In genomic region chr13:25097348-25097747, GRCm38 (mm10) we compare ENCODE assay signal across 30 mouse cellular contexts. TPM values are rescaled to one million over a fixed set of nuclear protein-coding genes. Genes with fewer than 3 reads are reported as not detected.
DNase-seq lines count a peak whose midpoint lies in the region; ATAC-seq and TF ChIP-seq lines count a peak whose summit lies in the region.
"Had no signal": no experiment of that assay in that cellular context is flagged by ENCODE, and none has a peak within 500 bp of the region (broad histone marks: within the 10 kb centered on the region; RNA-seq: fewer than 3 reads in every experiment).

No protein-coding gene starts in this region.

- H3K4me2 ChIP-seq in kidney, embryonic 14.5 days (replicated peaks; ENCODE audit: low read depth, low read length), result peak overlapping the region; percentile 26
- peak overlapping the region; percentile 45 for H3K4me2 ChIP-seq in intestine, embryonic 15.5 days (replicated peaks)
- peak overlapping the region; percentile 28 for H3K4me2 ChIP-seq in liver, embryonic 14.5 days (ENCODE audit: low read depth)
- H3K4me2 ChIP-seq: forebrain, embryonic 13.5 days; heart, embryonic 15.5 days; hindbrain, embryonic 12.5 days; limb, embryonic 15.5 days; midbrain, embryonic 11.5 days; stomach, embryonic 15.5 days had no signal

- no peaks in the 10 kb centered on the region for H3K27me3 ChIP-seq in kidney, embryonic 14.5 days (ENCODE audit: control insufficient read depth, insufficient read depth, low read length)
- no peaks in the 10 kb centered on the region for H3K27me3 ChIP-seq in intestine, embryonic 15.5 days (replicated peaks)
- no peaks in the 10 kb centered on the region for H3K27me3 ChIP-seq in liver, embryonic 14.5 days (ENCODE audit: control insufficient read depth, insufficient read depth, low read length)
- H3K27me3 ChIP-seq: forebrain, embryonic 13.5 days; heart, embryonic 15.5 days; hindbrain, embryonic 12.5 days; limb, embryonic 15.5 days; stomach, embryonic 15.5 days had no signal

- peak overlapping the region; percentile 62; the same call in 1 of the 2 replicates for H3K27ac ChIP-seq in kidney, embryonic 14.5 days (ENCODE audit: low read depth, low read length)
- no peak overlapping the region for H3K27ac ChIP-seq in intestine, embryonic 15.5 days
- no peak overlapping the region for H3K27ac ChIP-seq in liver, embryonic 14.5 days
- H3K27ac ChIP-seq: forebrain, embryonic 13.5 days; heart, embryonic 10.5 days; heart, embryonic 15.5 days; hindbrain, embryonic 12.5 days; hindbrain, postnatal 0 days; limb, embryonic 15.5 days; stomach, embryonic 15.5 days had no signal

- H3K4me1 ChIP-seq in kidney, embryonic 14.5 days (ENCODE audit: control insufficient read depth, insufficient read depth, low read length), result peaks cover 8% of the 10 kb centered on the region
- H3K4me1 ChIP-seq in intestine, embryonic 15.5 days (replicated peaks), result no peaks in the 10 kb centered on the region
- peaks cover 0 to 6% of the 10 kb centered on the region in 2 experiments; a peak in 2 of 4 replicates for H3K4me1 ChIP-seq in liver, embryonic 14.5 days (replicated peaks; ENCODE audit: control insufficient read depth in 2 of 2, insufficient read depth in 2 of 2, low read length in 1 of 2)
- H3K4me1 ChIP-seq: heart, embryonic 10.5 days; heart, embryonic 15.5 days; hindbrain, embryonic 12.5 days; limb, embryonic 15.5 days; stomach, embryonic 15.5 days had no signal

- WGBS in kidney, embryonic 14.5 days, result 59% methylated on average over 8 of the region's 8 CpGs
- WGBS in intestine, embryonic 15.5 days, result 54% methylated on average over 8 of the region's 8 CpGs
- WGBS in liver, embryonic 14.5 days (ENCODE audit: insufficient replicate concordance), result 65% methylated on average over 8 of the region's 8 CpGs

- H3K9me3 ChIP-seq in kidney, embryonic 14.5 days (ENCODE audit: control insufficient read depth, low read length), result no peaks in the 10 kb centered on the region
- no peaks in the 10 kb centered on the region for H3K9me3 ChIP-seq in intestine, embryonic 15.5 days
- no peaks in the 10 kb centered on the region for H3K9me3 ChIP-seq in liver, embryonic 14.5 days (ENCODE audit: control insufficient read depth, low read length)
- H3K9me3 ChIP-seq: forebrain, embryonic 13.5 days; G1E; heart, embryonic 10.5 days; heart, embryonic 15.5 days; hindbrain, embryonic 12.5 days; limb, embryonic 15.5 days; stomach, embryonic 15.5 days had no signal

- no peak overlapping the region for H3K9ac ChIP-seq in kidney, embryonic 14.5 days (ENCODE audit: low read depth, low read length)
- no peak overlapping the region for H3K9ac ChIP-seq in intestine, embryonic 15.5 days
- H3K9ac ChIP-seq in liver, embryonic 14.5 days (replicated peaks), result no peak overlapping the region
- H3K9ac ChIP-seq: forebrain, embryonic 13.5 days; heart, embryonic 15.5 days; hindbrain, embryonic 12.5 days; limb, embryonic 15.5 days; stomach, embryonic 15.5 days had no signal

- no peak for TF ChIP-seq CTCF in liver, embryonic 14.5 days (IDR thresholded peaks at IDR 0.05; ENCODE audit: low read depth)

- no peaks in the 10 kb centered on the region for H3K36me3 ChIP-seq in kidney, embryonic 14.5 days (ENCODE audit: control insufficient read depth, insufficient read depth, low read length)
- H3K36me3 ChIP-seq in intestine, embryonic 15.5 days, result no peaks in the 10 kb centered on the region
- H3K36me3 ChIP-seq in liver, embryonic 14.5 days (replicated peaks; ENCODE audit: control insufficient read depth, insufficient read depth, low read depth), result no peaks in the 10 kb centered on the region
- H3K36me3 ChIP-seq: G1E; heart, embryonic 10.5 days; heart, embryonic 15.5 days; hindbrain, embryonic 12.5 days; limb, embryonic 15.5 days; stomach, embryonic 15.5 days had no signal

- no peak for TF ChIP-seq EP300 in liver, embryonic 14.5 days (IDR thresholded peaks at IDR 0.05; ENCODE audit: low read depth)

- H3K4me3 ChIP-seq in kidney, embryonic 14.5 days (ENCODE audit: low read length), result no peak overlapping the region
- H3K4me3 ChIP-seq in intestine, embryonic 15.5 days (replicated peaks), result no peak overlapping the region
- 0 out of 4 replicates have a peak overlapping the region, but pooled peaks of 1 of the 2 experiments have one; percentile 14 for H3K4me3 ChIP-seq in liver, embryonic 14.5 days (ENCODE audit: insufficient read depth in 1 of 2, low read depth in 2 of 2, low read length in 2 of 2)
- H3K4me3 ChIP-seq: forebrain, embryonic 13.5 days; heart, embryonic 10.5 days; heart, embryonic 15.5 days; hindbrain, embryonic 12.5 days; limb, embryonic 15.5 days; stomach, embryonic 15.5 days had no signal

- no peak for ATAC-seq in kidney, embryonic 14.5 days (ENCODE audit: low FRiP score, low TSS enrichment)
- ATAC-seq in intestine, embryonic 15.5 days, result no peak
- no peak for ATAC-seq in liver, embryonic 14.5 days (ENCODE audit: insufficient read depth)
- ATAC-seq: forebrain, embryonic 13.5 days; hindbrain, postnatal 0 days; midbrain, embryonic 16.5 days had no signal

- peak; percentile 74 for DNase-seq in heart, adult 11 months
- no peak for DNase-seq in heart, postnatal 4 days
- DNase-seq in kidney, postnatal 10 days, result no peak
- no peak for DNase-seq in liver, embryonic 14.5 days (ENCODE audit: low read depth in 3 of 3, low spot score in 3 of 3)
- no peak for DNase-seq in spleen, postnatal 36 days (ENCODE audit: low spot score in 2 of 2)
- no peak for DNase-seq in spleen, postnatal 14 days (ENCODE audit: low spot score in 2 of 2)
- DNase-seq: adrenal gland, adult 8-10 months; cerebellum, adult 8-10 months; cerebellum, postnatal 25 days; gastrocnemius, postnatal 14 days; layer of hippocampus, postnatal 36 days; left cerebral cortex, postnatal 4 days; lung, postnatal 36 days had no signal

RNA-seq across cellular contexts. Expression of gene Dcdc2a, which starts 41.5 kb away (rescaled TPM):
- under 1 TPM; 0.05 to 0.11 TPM for total RNA-seq in heart, postnatal 4 days (2021)
- 27.2 and 34.5 TPM in 2 replicates for polyA plus RNA-seq in kidney, embryonic 14.5 days (2014; fragmentation: Nextera tagmentation; extraction: Ambion mirVana)
- 0.96 and 1.8 TPM in 2 replicates for polyA plus RNA-seq in intestine, embryonic 15.5 days (2015; fragmentation: Nextera tagmentation; extraction: Ambion mirVana)
- polyA plus RNA-seq in liver, embryonic 14.5 days (2012; rRNA removed), result 0.03 and 0.08 TPM in 2 replicates
- 0.27 TPM in 1 of 2 replicates, not detected in the other for polyA plus RNA-seq in liver, embryonic 14.5 days (2014; fragmentation: Nextera tagmentation; extraction: Ambion mirVana)
- total RNA-seq: gastrocnemius, postnatal 14 days; granulocyte monocyte progenitor cell, adult 5-6 weeks; heart, postnatal 25 days; megakaryocyte, adult 5-6 weeks; neutrophil, adult 5-6 weeks had no signal
- polyA plus RNA-seq: C2C12, G1E had no signal
